Mouse (Mus musculus): ENCODE results near the gene Pgam5. TPM values are rescaled to one million over a fixed set of nuclear protein-coding genes. Genes with fewer than 3 reads are reported as not detected.

Pgam5 gene
- polyA plus RNA-seq, 1 experiment = 35.4 TPM

DNA sequence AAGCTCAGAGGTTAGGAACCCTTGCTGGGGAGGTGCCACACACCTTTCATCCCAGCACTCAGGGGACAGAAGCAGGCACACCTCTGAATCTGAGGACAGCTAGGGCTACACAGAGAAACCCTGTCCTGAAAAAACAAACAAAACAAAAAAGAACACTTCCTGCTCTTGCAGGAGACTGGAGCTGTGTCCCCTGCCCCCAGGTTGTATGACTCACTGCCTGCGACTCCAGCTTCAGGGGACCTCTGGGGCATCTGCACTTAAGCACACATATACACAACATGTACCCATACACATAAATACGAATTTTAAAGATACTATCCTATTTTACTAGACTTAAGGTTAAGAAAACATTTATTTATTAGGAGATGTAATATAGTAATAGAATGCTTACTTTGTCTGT, 25.6 kb downstream of the Pgam5 start:
- Histone ChIP-seq H3K4me2 (ENCODE audit: low read depth) (no peak overlapping the region), H3K79me2 (ENCODE audit: control insufficient read depth, insufficient read depth) (no peaks in the 10 kb centered on the region), H3K4me3 (no peak overlapping the region), H3ac (ENCODE audit: control insufficient read depth, insufficient read length) (no peak overlapping the region), H3K36me3 (ENCODE audit: control insufficient read depth, insufficient read depth) (peaks cover 60% of the 10 kb centered on the region), H3K27me3 (ENCODE audit: control insufficient read depth, insufficient read depth, insufficient read length) (no peaks in the 10 kb centered on the region)
- no peak for TF ChIP-seq MYOD1 (IDR thresholded peaks at IDR 0.05; ENCODE audit: control insufficient read depth in 1 of 3, insufficient read length in 2 of 3, low read depth in 2 of 3)
- no peak for TF ChIP-seq REST (IDR thresholded peaks at IDR 0.05; ENCODE audit: insufficient read depth, insufficient read length)
- TF ChIP-seq POLR2A (IDR thresholded peaks at IDR 0.05; ENCODE audit: insufficient read length, low read depth) = no peak
- TF ChIP-seq E2F4 (IDR thresholded peaks at IDR 0.05; ENCODE audit: insufficient read depth) = no peak
- no peak for TF ChIP-seq TCF3 (IDR thresholded peaks at IDR 0.05; ENCODE audit: insufficient read length, low read depth)
- TF ChIP-seq USF1 (IDR thresholded peaks at IDR 0.05; ENCODE audit: low read depth) = no peak
- no peak for TF ChIP-seq TCF12 (IDR thresholded peaks at IDR 0.05; ENCODE audit: insufficient read depth, poor library complexity, severe bottlenecking)
- no peak for TF ChIP-seq SRF (IDR thresholded peaks at IDR 0.05; ENCODE audit: control insufficient read depth, insufficient read length, low read depth)
- no peak for TF ChIP-seq MYOG (IDR thresholded peaks at IDR 0.05; ENCODE audit: control insufficient read depth in 1 of 3, insufficient read depth in 1 of 3, insufficient read length in 2 of 3, low read depth in 2 of 3)

DNA sequence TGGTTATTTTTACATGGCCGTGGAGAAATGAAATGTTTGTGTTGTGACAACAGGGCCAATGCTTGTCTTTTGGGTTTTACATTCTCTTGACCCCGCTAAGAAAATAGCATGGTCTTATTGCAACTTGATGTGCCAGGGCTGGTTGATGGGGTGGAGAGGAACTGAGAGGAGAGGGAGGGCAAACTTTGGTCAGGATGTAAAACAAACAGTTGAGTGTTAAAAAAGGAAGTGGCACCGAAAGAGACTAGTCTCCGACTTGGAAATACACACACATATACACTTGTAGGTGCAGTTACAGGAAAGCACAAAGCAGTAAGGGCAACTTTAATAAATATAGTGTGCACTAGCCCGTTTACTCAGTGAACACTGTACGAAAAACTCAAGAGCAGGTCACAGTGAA, 37.4 kb downstream of the Pgam5 start:
- Histone ChIP-seq H3K4me2 (ENCODE audit: low read depth) (peak overlapping the region; percentile 68), H3K27me3 (ENCODE audit: control insufficient read depth, insufficient read depth, insufficient read length) (no peaks in the 10 kb centered on the region), H3K79me2 (ENCODE audit: control insufficient read depth, insufficient read depth) (peaks cover 32% of the 10 kb centered on the region), H3ac (ENCODE audit: control insufficient read depth, insufficient read length) (no peak overlapping the region), H3K4me3 (peak overlapping the region; percentile 61), H3K36me3 (ENCODE audit: control insufficient read depth, insufficient read depth) (peaks cover 24% of the 10 kb centered on the region)
- TF ChIP-seq SRF (IDR thresholded peaks at IDR 0.05; ENCODE audit: control insufficient read depth, insufficient read length, low read depth) (no peak), CEBPB (IDR thresholded peaks at IDR 0.05; ENCODE audit: insufficient read depth, poor library complexity, severe bottlenecking) (no peak), POLR2A (IDR thresholded peaks at IDR 0.05; ENCODE audit: insufficient read length, low read depth) (no peak), TCF12 (IDR thresholded peaks at IDR 0.05; ENCODE audit: insufficient read depth, poor library complexity, severe bottlenecking) (no peak), MYOG (IDR thresholded peaks at IDR 0.05; ENCODE audit: control insufficient read depth in 1 of 3, insufficient read depth in 1 of 3, insufficient read length in 2 of 3, low read depth in 2 of 3) (no peak), E2F4 (IDR thresholded peaks at IDR 0.05; ENCODE audit: insufficient read depth) (no peak), USF1 (IDR thresholded peaks at IDR 0.05; ENCODE audit: low read depth) (no peak), TCF3 (IDR thresholded peaks at IDR 0.05; ENCODE audit: insufficient read length, low read depth) (no peak), MYOD1 (IDR thresholded peaks at IDR 0.05; ENCODE audit: control insufficient read depth in 1 of 3, insufficient read length in 2 of 3, low read depth in 2 of 3) (no peak), REST (IDR thresholded peaks at IDR 0.05; ENCODE audit: insufficient read depth, insufficient read length) (no peak), POLR2AphosphoS2 (IDR thresholded peaks at IDR 0.05; ENCODE audit: insufficient read length, low read depth) (no peak), MAX (IDR thresholded peaks at IDR 0.05; ENCODE audit: low read depth) (no peak)

DNA sequence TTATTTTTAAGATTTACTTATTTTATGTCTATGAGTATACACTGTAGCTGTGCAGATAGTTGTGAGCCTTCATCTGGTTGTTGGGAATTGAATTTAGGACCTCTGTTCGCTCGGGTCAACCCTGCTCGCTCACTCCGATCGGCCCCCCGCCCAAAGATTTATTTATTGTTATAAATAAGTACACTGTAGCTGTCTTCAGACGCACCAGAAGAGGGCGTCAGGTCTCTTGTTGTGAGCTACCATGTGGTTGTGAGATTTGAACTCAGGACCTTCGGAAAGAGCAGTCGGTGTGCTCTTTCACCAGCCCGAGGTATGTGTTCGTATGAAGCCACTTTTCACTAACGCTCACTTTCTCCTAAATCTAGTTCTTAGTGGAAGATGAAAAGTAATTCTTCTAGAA, 38.1 kb downstream of the Pgam5 start:
- peak overlapping the region; percentile 68 for H3K4me2 ChIP-seq (ENCODE audit: low read depth)
- TF ChIP-seq TCF12 (IDR thresholded peaks at IDR 0.05; ENCODE audit: insufficient read depth, poor library complexity, severe bottlenecking) (no peak), POLR2A (IDR thresholded peaks at IDR 0.05; ENCODE audit: insufficient read length, low read depth) (no peak), E2F4 (IDR thresholded peaks at IDR 0.05; ENCODE audit: insufficient read depth) (no peak), MYOG (IDR thresholded peaks at IDR 0.05; ENCODE audit: control insufficient read depth in 1 of 3, insufficient read depth in 1 of 3, insufficient read length in 2 of 3, low read depth in 2 of 3) (no peak)
- H3K79me2 ChIP-seq (ENCODE audit: control insufficient read depth, insufficient read depth) = peaks cover 32% of the 10 kb centered on the region

DNA sequence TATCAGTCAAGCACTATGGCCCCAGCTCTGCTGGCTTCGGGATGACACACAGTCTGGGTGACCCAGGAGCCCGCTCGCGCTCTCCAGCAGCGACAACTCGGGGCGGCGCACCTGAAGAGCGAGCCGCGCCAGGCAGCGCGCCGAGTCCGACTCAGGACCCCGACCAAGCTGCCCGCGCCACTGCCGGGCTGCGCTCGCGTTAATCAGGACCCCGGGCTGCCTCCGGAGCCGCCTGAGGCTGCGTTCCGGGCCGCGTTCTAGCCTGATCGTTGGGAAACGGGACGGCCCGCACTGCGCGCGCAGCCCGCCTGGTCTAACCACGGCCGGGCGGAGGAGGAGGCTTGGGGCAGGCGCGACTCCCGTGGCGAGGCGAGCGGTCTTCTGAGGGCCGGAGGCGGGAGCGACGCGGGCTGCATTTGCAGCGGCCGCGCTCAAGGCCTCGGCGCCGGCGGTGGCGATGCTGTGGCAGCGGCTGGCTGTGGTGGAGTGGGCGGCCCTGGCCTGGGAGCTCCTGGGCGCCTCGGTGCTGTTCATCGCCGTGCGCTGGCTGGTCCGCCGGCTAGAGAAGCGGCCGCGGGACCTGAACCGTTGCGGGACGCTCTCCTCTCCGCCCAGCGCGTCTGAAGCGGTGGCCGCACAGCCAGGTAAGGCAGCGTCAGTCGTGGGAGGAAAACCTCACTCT, 38.8 kb downstream of the Pgam5 start, which contains the start of gene Ankle2:
Gene Ankle2 (plus strand): TSS at position 225 of the 682 bp plus-strand sequence.
- Histone ChIP-seq H3K27me3 (ENCODE audit: control insufficient read depth, insufficient read depth, insufficient read length) (no peaks in the 10 kb centered on the region), H3K4me3 (peak within 1 kb of the TSS; percentile 61), H3K79me2 (ENCODE audit: control insufficient read depth, insufficient read depth) (peaks cover 32% of the 10 kb centered on the region), H3ac (ENCODE audit: control insufficient read depth, insufficient read length) (peak within 1 kb of the TSS; percentile 74), H3K36me3 (ENCODE audit: control insufficient read depth, insufficient read depth) (peaks cover 15% of the 10 kb centered on the region), H3K4me2 (ENCODE audit: low read depth) (peak within 1 kb of the TSS; percentile 89)
- no peak for TF ChIP-seq CEBPB (IDR thresholded peaks at IDR 0.05; ENCODE audit: insufficient read depth, poor library complexity, severe bottlenecking)
- TF ChIP-seq MYOG (IDR thresholded peaks at IDR 0.05; ENCODE audit: control insufficient read depth in 1 of 3, insufficient read depth in 1 of 3, insufficient read length in 2 of 3, low read depth in 2 of 3) = peak in 1 of 3 experiments; percentile 50
- TF ChIP-seq REST (IDR thresholded peaks at IDR 0.05; ENCODE audit: insufficient read depth, insufficient read length) = no peak
- TF ChIP-seq TCF12 (IDR thresholded peaks at IDR 0.05; ENCODE audit: insufficient read depth, poor library complexity, severe bottlenecking) = no peak
- peak; percentile 95 for TF ChIP-seq MAX (IDR thresholded peaks at IDR 0.05; ENCODE audit: low read depth)
- peak in 1 of 3 experiments; percentile 22 for TF ChIP-seq MYOD1 (IDR thresholded peaks at IDR 0.05; ENCODE audit: control insufficient read depth in 1 of 3, insufficient read length in 2 of 3, low read depth in 2 of 3)
- no peak for TF ChIP-seq USF1 (IDR thresholded peaks at IDR 0.05; ENCODE audit: low read depth)
- TF ChIP-seq TCF3 (IDR thresholded peaks at IDR 0.05; ENCODE audit: insufficient read length, low read depth) = no peak
- peak; percentile 83 for TF ChIP-seq POLR2A (IDR thresholded peaks at IDR 0.05; ENCODE audit: insufficient read length, low read depth)
- TF ChIP-seq SRF (IDR thresholded peaks at IDR 0.05; ENCODE audit: control insufficient read depth, insufficient read length, low read depth) = peak; percentile 60
- peak; percentile 60 for TF ChIP-seq POLR2AphosphoS2 (IDR thresholded peaks at IDR 0.05; ENCODE audit: insufficient read length, low read depth)
- TF ChIP-seq E2F4 (IDR thresholded peaks at IDR 0.05; ENCODE audit: insufficient read depth) = peak; percentile 34

More for the DNA sequence above, 38.1 kb downstream of the Pgam5 start:
- peak overlapping the region; percentile 74 for H3ac ChIP-seq (ENCODE audit: control insufficient read depth, insufficient read length)
- peaks cover 22% of the 10 kb centered on the region for H3K36me3 ChIP-seq (ENCODE audit: control insufficient read depth, insufficient read depth)
- H3K4me3 ChIP-seq = peak overlapping the region; percentile 61
- no peaks in the 10 kb centered on the region for H3K27me3 ChIP-seq (ENCODE audit: control insufficient read depth, insufficient read depth, insufficient read length)
